In genomic region chr14:108123147-108123546, GRCm38 (mm10) we compare ENCODE assay signal across 20 mouse cellular contexts.
"Had no signal": no experiment of that assay in that cellular context is flagged by ENCODE, and none has a peak within 500 bp of the region (broad histone marks: within the 10 kb centered on the region; RNA-seq: fewer than 3 reads in every experiment).

No protein-coding gene starts in this region.

- H3K4me1 ChIP-seq: lung, embryonic 15.5 days; midbrain, embryonic 10.5 days; midbrain, embryonic 12.5 days; neural tube, embryonic 13.5 days; neural tube, embryonic 15.5 days had no signal

- H3K27me3 ChIP-seq: lung, embryonic 15.5 days; midbrain, embryonic 12.5 days; neural tube, embryonic 13.5 days; neural tube, embryonic 15.5 days had no signal

- H3K9ac ChIP-seq: liver, embryonic 14.5 days; lung, embryonic 15.5 days; midbrain, embryonic 12.5 days; neural tube, embryonic 13.5 days; neural tube, embryonic 15.5 days had no signal

- H3K4me2 ChIP-seq: lung, embryonic 15.5 days; midbrain, embryonic 12.5 days; neural tube, embryonic 13.5 days; neural tube, embryonic 15.5 days had no signal

- H3K4me3 ChIP-seq: lung, embryonic 15.5 days; midbrain, embryonic 10.5 days; midbrain, embryonic 12.5 days; neural tube, embryonic 13.5 days; neural tube, embryonic 15.5 days had no signal

- H3K27ac ChIP-seq: liver, embryonic 14.5 days; lung, embryonic 15.5 days; midbrain, embryonic 10.5 days; midbrain, embryonic 12.5 days; neural tube, embryonic 13.5 days; neural tube, embryonic 15.5 days had no signal

- H3K9me3 ChIP-seq: lung, embryonic 15.5 days; midbrain, embryonic 10.5 days; midbrain, embryonic 12.5 days; neural tube, embryonic 13.5 days; neural tube, embryonic 15.5 days had no signal

- ATAC-seq: lung, postnatal 0 days; midbrain, embryonic 16.5 days had no signal

- DNase-seq: lung, adult 18-20 months; lung, postnatal 14 days; lung, postnatal 36 days; midbrain, embryonic 14.5 days; retina, postnatal 1 day; right cerebral cortex, adult 18-20 months; right cerebral cortex, postnatal 25 days; right cerebral cortex, postnatal 4 days; spleen, adult 18-20 months; thymus, adult 18-20 months; thymus, postnatal 14 days; thymus, postnatal 36 days had no signal

- H3K36me3 ChIP-seq: lung, embryonic 15.5 days; midbrain, embryonic 10.5 days; midbrain, embryonic 12.5 days; neural tube, embryonic 13.5 days; neural tube, embryonic 15.5 days had no signal
